30 mouse cellular contexts compared by ENCODE assay signal in the genomic region with DNA sequence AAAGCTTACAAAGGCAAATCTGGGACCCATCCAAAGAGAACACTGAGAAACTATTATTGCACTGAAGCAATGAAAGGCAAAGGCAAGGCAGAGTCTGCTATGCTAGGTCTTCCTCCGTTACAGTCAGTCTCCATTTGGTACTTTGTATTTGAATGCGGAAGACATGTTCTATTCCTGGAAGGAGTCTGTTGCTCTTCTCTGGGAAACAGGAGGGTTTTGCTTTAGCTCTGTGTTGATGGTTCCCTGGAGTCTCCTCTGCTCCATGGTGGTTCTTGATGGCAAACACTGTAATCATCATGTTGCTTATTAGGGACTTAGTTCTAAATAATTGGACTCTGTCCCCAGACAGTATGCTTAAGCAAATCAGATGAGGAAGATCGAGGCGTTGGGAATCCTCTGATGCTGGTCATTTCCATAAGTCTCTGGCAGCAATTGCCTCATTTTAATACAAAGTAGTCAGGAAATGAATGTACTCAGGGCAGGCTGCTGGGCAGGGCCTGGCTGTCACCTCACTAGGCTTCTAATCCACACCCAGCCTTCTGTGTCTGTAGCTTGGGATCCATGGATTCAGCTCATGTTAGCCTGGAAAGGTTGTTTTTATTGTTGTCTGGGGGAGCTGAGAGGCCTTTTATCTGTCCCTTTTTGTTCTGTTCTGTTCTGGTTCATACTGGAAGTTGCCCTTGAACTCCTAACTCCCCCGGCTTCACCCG.
DNase-seq lines count a peak whose midpoint lies in the region; ATAC-seq lines count a peak whose summit lies in the region.
"Had no signal": no experiment of that assay in that cellular context is flagged by ENCODE, and none has a peak within 500 bp of the region (broad histone marks: within the 10 kb centered on the region; RNA-seq: fewer than 3 reads in every experiment).

No protein-coding gene starts in this region.

- H3K9ac ChIP-seq in hindbrain, embryonic 14.5 days: no peak overlapping the region
- H3K9ac ChIP-seq in hindbrain, embryonic 11.5 days (ENCODE audit: low read depth, low read length): no peak overlapping the region
- H3K9ac ChIP-seq in neural tube, embryonic 13.5 days: no peak overlapping the region
- H3K9ac ChIP-seq: embryonic facial prominence, embryonic 15.5 days; forebrain, embryonic 12.5 days; forebrain, postnatal 0 days; heart, embryonic 15.5 days; hindbrain, embryonic 13.5 days; limb, embryonic 13.5 days; lung, embryonic 15.5 days; midbrain, embryonic 13.5 days had no signal

- WGBS in hindbrain, embryonic 14.5 days: 66% methylated on average over 6 of the region's 6 CpGs
- 78% methylated on average over 6 of the region's 6 CpGs for WGBS in hindbrain, embryonic 11.5 days
- 61% methylated on average over 6 of the region's 6 CpGs for WGBS in neural tube, embryonic 13.5 days

- no peak for DNase-seq in hindbrain, embryonic 14.5 days (ENCODE audit: low spot score)
- no peak for DNase-seq in hindbrain, embryonic 11.5 days (ENCODE audit: low spot score)
- no peak for DNase-seq in neural tube, embryonic 10.5 days (ENCODE audit: extremely low spot score, low spot score)
- DNase-seq in WW6 (ENCODE audit: low read depth, low spot score): peak; percentile 50
- no peak for DNase-seq in gastrocnemius, adult 18-20 months (ENCODE audit: low spot score)
- no peak for DNase-seq in adrenal gland, adult 18-20 months (ENCODE audit: low spot score in 2 of 2)
- DNase-seq: adrenal gland, postnatal 25 days; cerebellum, adult 18-20 months; cerebellum, postnatal 10 days; forebrain, postnatal 0 days; gastrocnemius, postnatal 25 days; heart, adult 11 months; kidney, adult 8-10 months; kidney, postnatal 4 days; right cerebral cortex, adult 18-20 months; right cerebral cortex, postnatal 4 days had no signal

- H3K27me3 ChIP-seq in hindbrain, embryonic 14.5 days (ENCODE audit: control insufficient read depth, insufficient read depth, low read length): no peaks in the 10 kb centered on the region
- no peaks in the 10 kb centered on the region for H3K27me3 ChIP-seq in hindbrain, embryonic 11.5 days (ENCODE audit: control insufficient read depth, insufficient read depth, low read length)
- H3K27me3 ChIP-seq in neural tube, embryonic 13.5 days: no peaks in the 10 kb centered on the region
- H3K27me3 ChIP-seq: embryonic facial prominence, embryonic 15.5 days; forebrain, embryonic 12.5 days; heart, embryonic 15.5 days; hindbrain, embryonic 13.5 days; limb, embryonic 13.5 days; lung, embryonic 15.5 days; megakaryocyte, embryonic 14.5 days; midbrain, embryonic 13.5 days had no signal

- no peak overlapping the region for H3K4me2 ChIP-seq in hindbrain, embryonic 14.5 days (replicated peaks)
- H3K4me2 ChIP-seq in hindbrain, embryonic 11.5 days (replicated peaks; ENCODE audit: low read depth, low read length): no peak overlapping the region
- no peak overlapping the region for H3K4me2 ChIP-seq in neural tube, embryonic 13.5 days
- H3K4me2 ChIP-seq: embryonic facial prominence, embryonic 15.5 days; forebrain, embryonic 12.5 days; heart, embryonic 15.5 days; hindbrain, embryonic 13.5 days; limb, embryonic 13.5 days; liver, embryonic 11.5 days; lung, embryonic 15.5 days; midbrain, embryonic 13.5 days had no signal

- no peaks in the 10 kb centered on the region for H3K4me1 ChIP-seq in hindbrain, embryonic 14.5 days (replicated peaks; ENCODE audit: control insufficient read depth, insufficient read depth, low read length)
- H3K4me1 ChIP-seq in hindbrain, embryonic 11.5 days (replicated peaks; ENCODE audit: control insufficient read depth, insufficient read depth, low read length): no peaks in the 10 kb centered on the region
- peaks cover 8% of the 10 kb centered on the region for H3K4me1 ChIP-seq in neural tube, embryonic 13.5 days (replicated peaks)
- H3K4me1 ChIP-seq: embryonic facial prominence, embryonic 15.5 days; heart, embryonic 10.5 days; heart, embryonic 15.5 days; megakaryocyte, embryonic 14.5 days had no signal

- no peaks in the 10 kb centered on the region for H3K36me3 ChIP-seq in hindbrain, embryonic 14.5 days (replicated peaks; ENCODE audit: control insufficient read depth, insufficient read depth)
- H3K36me3 ChIP-seq in hindbrain, embryonic 11.5 days (ENCODE audit: control insufficient read depth, insufficient read depth, low read length): no peaks in the 10 kb centered on the region
- no peaks in the 10 kb centered on the region for H3K36me3 ChIP-seq in neural tube, embryonic 13.5 days
- H3K36me3 ChIP-seq: embryonic facial prominence, embryonic 15.5 days; forebrain, embryonic 12.5 days; heart, embryonic 10.5 days; heart, embryonic 15.5 days; hindbrain, embryonic 13.5 days; limb, embryonic 13.5 days; lung, embryonic 15.5 days; midbrain, embryonic 13.5 days had no signal

- no peaks in the 10 kb centered on the region for H3K9me3 ChIP-seq in hindbrain, embryonic 14.5 days (ENCODE audit: control insufficient read depth, low read length)
- no peaks in the 10 kb centered on the region for H3K9me3 ChIP-seq in hindbrain, embryonic 11.5 days (ENCODE audit: control insufficient read depth, low read length)
- H3K9me3 ChIP-seq in neural tube, embryonic 13.5 days: no peaks in the 10 kb centered on the region
- H3K9me3 ChIP-seq: embryonic facial prominence, embryonic 15.5 days; forebrain, embryonic 12.5 days; heart, embryonic 10.5 days; heart, embryonic 15.5 days; hindbrain, embryonic 13.5 days; limb, embryonic 13.5 days; lung, embryonic 15.5 days; megakaryocyte, embryonic 14.5 days; midbrain, embryonic 13.5 days had no signal

- peak; percentile 60; the same call in 1 of the 2 replicates for ATAC-seq in hindbrain, embryonic 14.5 days (ENCODE audit: low FRiP score)
- no peak for ATAC-seq in hindbrain, embryonic 11.5 days (ENCODE audit: low FRiP score)
- ATAC-seq in neural tube, embryonic 13.5 days (ENCODE audit: low read depth): peak; percentile 32; the same call in 1 of the 2 replicates
- ATAC-seq: forebrain, postnatal 0 days; inflammation-experienced regulatory T-cells, adult 6 months; midbrain, embryonic 13.5 days had no signal

- H3K27ac ChIP-seq in hindbrain, embryonic 14.5 days: no peak overlapping the region
- H3K27ac ChIP-seq in hindbrain, embryonic 11.5 days (ENCODE audit: low read depth, low read length): no peak overlapping the region
- 0 out of 2 replicates have a peak overlapping the region, but pooled peaks have one; percentile 0 for H3K27ac ChIP-seq in neural tube, embryonic 13.5 days (replicated peaks)
- H3K27ac ChIP-seq: embryonic facial prominence, embryonic 15.5 days; forebrain, embryonic 12.5 days; heart, embryonic 10.5 days; heart, embryonic 15.5 days; hindbrain, embryonic 13.5 days; kidney, postnatal 0 days; limb, embryonic 13.5 days; lung, embryonic 15.5 days; midbrain, embryonic 13.5 days had no signal

- H3K4me3 ChIP-seq in hindbrain, embryonic 14.5 days (replicated peaks; ENCODE audit: low read length): no peak overlapping the region
- H3K4me3 ChIP-seq in hindbrain, embryonic 11.5 days (ENCODE audit: low read depth, low read length): no peak overlapping the region
- H3K4me3 ChIP-seq in neural tube, embryonic 13.5 days: no peak overlapping the region
- H3K4me3 ChIP-seq: embryonic facial prominence, embryonic 15.5 days; forebrain, embryonic 12.5 days; heart, embryonic 10.5 days; heart, embryonic 15.5 days; hindbrain, embryonic 13.5 days; limb, embryonic 13.5 days; lung, embryonic 15.5 days; megakaryocyte, embryonic 14.5 days; midbrain, embryonic 13.5 days; myocyte had no signal
